Mouse (Mus musculus) kidney, adult 9 months (tissue): ENCODE measurements at regions not wholly inside any gene's neighbourhood (a gene's known extent, or its start where the extent isn't known, plus 50 kb on each side); places are given as distances from the start of the nearest gene placed in this dataset.
"Not testable (repeated sequence)": the region's sequence is repeated elsewhere in the genome, so short reads cannot be mapped to it uniquely, and the experiment has no call there.

ENCODE experiments used
- DNase-seq: peaks from one replicate; pipeline ENCODE4 v3.0.0; 2022

- DNase-seq: not testable (repeated sequence)
Observed at GRCm38 (mm10) chr15:53984006-53984405, 99.3 kb downstream of the Gm7489 start.

- DNase-seq: no peak
Observed at GRCm38 (mm10) chr15:53989888-53990287, 105.2 kb downstream of the Gm7489 start.

GRCm38 (mm10) chr15:53995199-53995868 is 110.6 kb downstream of the Gm7489 start:
- no peak for DNase-seq

- no peak for DNase-seq
Observed at GRCm38 (mm10) chr15:53998600-53999290, 114.0 kb downstream of the Gm7489 start.

GRCm38 (mm10) chr15:54033756-54034155 is 149.1 kb downstream of the Gm7489 start:
- DNase-seq: no peak

- no peak for DNase-seq
Observed at GRCm38 (mm10) chr15:54050711-54051110, 166.0 kb downstream of the Gm7489 start.

GRCm38 (mm10) chr15:54070005-54070634 is 185.4 kb downstream of the Gm7489 start:
- DNase-seq: peak; percentile 57

GRCm38 (mm10) chr15:54071732-54072131 is 187.0 kb downstream of the Gm7489 start:
- no peak for DNase-seq

- DNase-seq: no peak
Observed at GRCm38 (mm10) chr15:54091301-54091700, 206.6 kb downstream of the Gm7489 start.

GRCm38 (mm10) chr15:54092386-54092785 is 207.7 kb downstream of the Gm7489 start:
- no peak for DNase-seq

- DNase-seq: no peak
Observed at GRCm38 (mm10) chr15:54097498-54097897, 212.8 kb downstream of the Gm7489 start.

- no peak for DNase-seq
Observed at GRCm38 (mm10) chr15:54112406-54112805, 227.7 kb downstream of the Gm7489 start.

GRCm38 (mm10) chr15:54114096-54114512 is 229.4 kb downstream of the Gm7489 start:
- DNase-seq: peak; percentile 15

GRCm38 (mm10) chr15:54117967-54118538 is 233.3 kb downstream of the Gm7489 start:
- no peak for DNase-seq

- DNase-seq: no peak
Observed at GRCm38 (mm10) chr15:54120456-54120855, 235.8 kb downstream of the Gm7489 start.

GRCm38 (mm10) chr15:54164350-54164749 is 279.6 kb downstream of the Gm7489 start:
- peak; percentile 46 for DNase-seq

GRCm38 (mm10) chr15:54167842-54168361 is 283.2 kb downstream of the Gm7489 start:
- no peak for DNase-seq

GRCm38 (mm10) chr15:54177221-54177620 is 292.5 kb downstream of the Gm7489 start:
- DNase-seq: no peak

- no peak for DNase-seq
Observed at GRCm38 (mm10) chr15:54177791-54178190, 293.1 kb downstream of the Gm7489 start.
